Mouse (Mus musculus) neural tube, embryonic 14.5 days (tissue): ENCODE data around the gene Sgip1. TPM values are rescaled to one million over a fixed set of nuclear protein-coding genes. Genes with fewer than 3 reads are reported as not detected.

ENCODE experiments used
- ATAC-seq: fragments of 200-750 bp; cut with Nextera tagmentation; 2 replicates; pipeline ENCODE4 v1.8.0; 2017; ENCODE audit warnings: low read depth, mild to moderate bottlenecking, moderate TSS enrichment, moderate library complexity
- H3K27ac ChIP-seq: fragments of 300-500 bp; sonication (generic); 2 replicates; pipeline ENCODE4 v1.5.1; 2014; ENCODE audit warnings: low read depth, mild to moderate bottlenecking, control low read depth, low read length, moderate library complexity, mixed read lengths
- H3K27me3 ChIP-seq: fragments of 300-500 bp; sonication (generic); 2 replicates; pipeline ENCODE4 v1.6.1; 2014; ENCODE audit warnings: low read length; ENCODE audit not compliant: control insufficient read depth, insufficient read depth
- H3K36me3 ChIP-seq: fragments of 300-500 bp; sonication (generic); 2 replicates; pipeline ENCODE4 v1.6.1; 2014; ENCODE audit warnings: low read length, mixed read lengths; ENCODE audit not compliant: control insufficient read depth, insufficient read depth
- H3K4me1 ChIP-seq: fragments of 300-500 bp; sonication (generic); 2 replicates; pipeline ENCODE4 v1.6.1; 2014; ENCODE audit warnings: low read length; ENCODE audit not compliant: control insufficient read depth, insufficient read depth
- H3K4me2 ChIP-seq: fragments of 300-500 bp; sonication (generic); 2 replicates; pipeline ENCODE4 v1.6.1; 2014; ENCODE audit warnings: mild to moderate bottlenecking, low read depth, low read length, control low read depth
- H3K4me3 ChIP-seq: fragments of 300-500 bp; sonication (generic); 2 replicates; pipeline ENCODE4 v1.5.1; 2014; ENCODE audit warnings: low read depth, low read length, control low read depth, mixed read lengths
- H3K9ac ChIP-seq: fragments of 300-500 bp; sonication (generic); replicated peaks from 2 replicates; pipeline ENCODE4 v1.6.1; 2014; ENCODE audit warnings: low read depth, mild to moderate bottlenecking, control low read depth, low read length, mixed read lengths
- H3K9me3 ChIP-seq: fragments of 300-500 bp; sonication (generic); 2 replicates; pipeline ENCODE4 v1.6.1; 2016; ENCODE audit warnings: low read length; ENCODE audit not compliant: control insufficient read depth
- WGBS: fragments of 180-500 bp; shearing (Covaris S2); extraction: QIAGEN DNeasy Blood & Tissue Kit; methylation state at CpG from one replicate; pipeline ENCODE4 v1.1.7; 2014; 5-methylcytosine and 5-hydroxymethylcytosine counted together
- polyA plus RNA-seq: library from polyadenylated mRNA; unstranded; fragments of >200 nt; fragmentation: Nextera tagmentation; extraction: Ambion mirVana; gene quantifications from 2 replicates; pipeline ENCODE4 v1.2.1, GENCODE M21; 2014

The Sgip1 gene
- polyA plus RNA-seq, 1 experiment from 2014 or later: 86.7 TPM

DNA sequence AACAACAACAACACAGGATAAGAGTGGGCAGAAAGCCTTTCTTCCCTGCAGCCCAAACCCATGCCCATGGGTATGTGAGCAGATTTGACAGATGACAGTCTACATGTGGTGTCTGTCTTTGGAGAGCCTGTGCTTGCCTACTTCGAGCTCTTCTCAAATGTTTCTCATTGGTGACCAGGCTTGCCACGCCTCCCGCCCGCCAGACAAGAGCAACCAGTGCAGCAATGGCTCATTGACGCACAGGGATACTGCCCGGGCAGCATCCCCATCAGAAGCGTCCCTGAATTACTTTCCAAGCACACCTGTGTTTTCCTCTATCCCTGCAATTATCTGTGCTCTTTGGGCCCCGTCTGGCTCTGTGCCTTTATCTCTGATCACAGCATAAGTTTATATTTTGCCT lies 72.2 kb downstream of the Sgip1 start:
- Histone ChIP-seq H3K4me2 (no peak overlapping the region), H3K4me1 (no peaks in the 10 kb centered on the region), H3K27ac (no peak overlapping the region), H3K4me3 (no peak overlapping the region), H3K27me3 (no peaks in the 10 kb centered on the region), H3K9me3 (no peaks in the 10 kb centered on the region), H3K36me3 (no peaks in the 10 kb centered on the region), H3K9ac (no peak overlapping the region)
- WGBS: 87% methylated on average over 8 of the region's 8 CpGs
- no peak for ATAC-seq

GRCm38 (mm10) chr4:102821786-102822185 lies 80.7 kb downstream of the Sgip1 start:
- no peak for ATAC-seq
- Histone ChIP-seq H3K4me3 (no peak overlapping the region), H3K27ac (no peak overlapping the region), H3K9ac (no peak overlapping the region), H3K9me3 (no peaks in the 10 kb centered on the region), H3K27me3 (no peaks in the 10 kb centered on the region), H3K36me3 (no peaks in the 10 kb centered on the region), H3K4me1 (no peaks in the 10 kb centered on the region), H3K4me2 (no peak overlapping the region)
- 75% methylated on average over 4 of the region's 4 CpGs for WGBS

DNA sequence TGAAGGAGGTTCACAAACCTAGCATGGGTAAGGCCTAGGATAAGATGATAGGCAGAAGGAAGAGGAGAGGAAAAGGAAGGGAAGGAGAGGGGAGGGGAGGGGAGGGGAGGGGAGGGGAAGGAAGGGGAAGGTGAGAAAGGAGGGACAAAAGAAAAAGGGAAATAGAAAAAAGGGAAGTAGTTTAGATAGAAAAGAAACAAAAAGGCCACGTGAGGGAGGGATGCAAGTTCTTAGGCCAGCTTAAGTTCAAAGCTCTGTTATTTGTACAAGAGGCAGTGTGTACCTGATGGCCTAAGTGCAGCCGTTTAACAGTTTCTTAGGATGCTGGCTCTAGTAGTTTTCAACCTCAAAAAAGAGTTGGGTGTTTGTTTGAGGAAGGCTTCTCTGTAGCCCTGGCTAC lies 83.4 kb downstream of the Sgip1 start:
- no peak for ATAC-seq
- Histone ChIP-seq H3K36me3 (no peaks in the 10 kb centered on the region), H3K9me3 (no peaks in the 10 kb centered on the region), H3K27ac (no peak overlapping the region), H3K4me1 (no peaks in the 10 kb centered on the region), H3K4me2 (no peak overlapping the region), H3K27me3 (no peaks in the 10 kb centered on the region), H3K9ac (no peak overlapping the region), H3K4me3 (no peak overlapping the region)
- WGBS: 76% methylated on average over 2 of the region's 2 CpGs

DNA sequence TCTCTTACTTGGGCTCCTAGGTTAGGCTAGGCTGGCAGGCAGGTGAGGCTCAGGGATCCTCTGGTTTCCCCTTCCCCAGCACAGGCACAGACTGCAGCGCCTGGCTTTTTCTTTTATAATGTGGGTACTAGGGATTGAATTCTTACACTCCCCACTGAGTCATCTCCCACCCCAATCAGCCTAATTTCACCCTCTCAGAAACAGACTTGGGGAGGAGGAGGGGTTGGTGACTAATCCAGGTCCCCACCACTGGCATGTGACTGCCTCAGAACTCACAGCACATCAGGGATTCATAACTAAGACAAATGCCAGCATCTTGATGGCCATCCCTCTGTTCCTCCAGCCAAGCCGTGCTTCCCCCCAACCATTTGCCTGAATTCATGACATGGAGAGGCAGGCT lies 85.1 kb downstream of the Sgip1 start:
- H3K4me1 ChIP-seq: no peaks in the 10 kb centered on the region
- no peaks in the 10 kb centered on the region for H3K9me3 ChIP-seq
- 69% methylated on average over 2 of the region's 2 CpGs for WGBS
- H3K4me3 ChIP-seq: no peak overlapping the region
- no peaks in the 10 kb centered on the region for H3K36me3 ChIP-seq
- H3K4me2 ChIP-seq: no peak overlapping the region
- no peak for ATAC-seq
- H3K27ac ChIP-seq: no peak overlapping the region
- no peaks in the 10 kb centered on the region for H3K27me3 ChIP-seq
- H3K9ac ChIP-seq: no peak overlapping the region

GRCm38 (mm10) chr4:102828518-102828917 lies 87.4 kb downstream of the Sgip1 start:
- Histone ChIP-seq H3K27me3 (no peaks in the 10 kb centered on the region), H3K36me3 (no peaks in the 10 kb centered on the region), H3K27ac (no peak overlapping the region), H3K9me3 (no peaks in the 10 kb centered on the region), H3K9ac (no peak overlapping the region), H3K4me3 (no peak overlapping the region), H3K4me1 (no peaks in the 10 kb centered on the region), H3K4me2 (no peak overlapping the region)
- no peak for ATAC-seq
- 83% methylated on average over 2 of the region's 2 CpGs for WGBS

- no peaks in the 10 kb centered on the region for H3K4me1 ChIP-seq
- H3K36me3 ChIP-seq: no peaks in the 10 kb centered on the region
- H3K27me3 ChIP-seq: no peaks in the 10 kb centered on the region
- no peaks in the 10 kb centered on the region for H3K9me3 ChIP-seq
- H3K4me2 ChIP-seq: no peak overlapping the region
- no peak overlapping the region for H3K4me3 ChIP-seq
- WGBS: 69% methylated on average over 1 of the region's 1 CpGs
- H3K27ac ChIP-seq: no peak overlapping the region
- ATAC-seq: no peak
- no peak overlapping the region for H3K9ac ChIP-seq
These were observed 92.1 kb downstream of the Sgip1 start for GRCm38 (mm10) chr4:102833191-102833590.

GRCm38 (mm10) chr4:102833726-102834125 lies 92.6 kb downstream of the Sgip1 start:
- no peak overlapping the region for H3K4me3 ChIP-seq
- H3K9me3 ChIP-seq: no peaks in the 10 kb centered on the region
- ATAC-seq: no peak
- no peak overlapping the region for H3K9ac ChIP-seq
- H3K4me2 ChIP-seq: no peak overlapping the region
- H3K36me3 ChIP-seq: no peaks in the 10 kb centered on the region
- 63% methylated on average over 2 of the region's 2 CpGs for WGBS
- H3K27ac ChIP-seq: no peak overlapping the region
- H3K4me1 ChIP-seq: no peaks in the 10 kb centered on the region
- H3K27me3 ChIP-seq: no peaks in the 10 kb centered on the region

DNA sequence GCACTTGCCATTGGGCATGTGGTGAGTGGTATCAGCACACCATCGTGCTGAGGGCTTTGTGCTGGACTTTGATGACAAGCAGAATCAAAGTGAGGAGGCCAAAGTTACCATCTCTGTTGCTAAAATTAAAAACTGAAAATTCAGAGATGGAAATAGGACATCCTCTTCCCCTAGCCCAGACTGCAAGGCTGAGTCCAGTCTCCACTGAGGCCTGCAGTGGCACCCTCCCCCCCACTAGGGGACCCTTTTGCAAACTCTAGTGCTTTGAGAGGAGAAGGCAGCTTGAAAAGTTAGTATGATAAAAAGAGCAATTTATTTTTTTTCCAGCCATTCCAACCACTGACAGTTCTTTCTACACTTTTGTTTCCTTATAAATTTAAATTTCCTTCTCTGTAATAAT lies 93.6 kb downstream of the Sgip1 start:
- 71% methylated on average over 1 of the region's 1 CpGs for WGBS
- no peak for ATAC-seq
- H3K4me3 ChIP-seq: no peak overlapping the region

GRCm38 (mm10) chr4:102840062-102840798 lies 99.1 kb downstream of the Sgip1 start:
- H3K4me3 ChIP-seq: no peak overlapping the region
- no peaks in the 10 kb centered on the region for H3K36me3 ChIP-seq
- H3K27ac ChIP-seq: no peak overlapping the region
- no peak for ATAC-seq
- WGBS: 83% methylated on average over 7 of the region's 7 CpGs
- H3K4me2 ChIP-seq: no peak overlapping the region
- H3K4me1 ChIP-seq: no peaks in the 10 kb centered on the region
- H3K9ac ChIP-seq: no peak overlapping the region
- H3K27me3 ChIP-seq: no peaks in the 10 kb centered on the region
- no peaks in the 10 kb centered on the region for H3K9me3 ChIP-seq

More for the DNA sequence above, 93.6 kb downstream of the Sgip1 start:
- H3K9ac ChIP-seq: no peak overlapping the region
- H3K27me3 ChIP-seq: no peaks in the 10 kb centered on the region
- no peaks in the 10 kb centered on the region for H3K4me1 ChIP-seq
- no peaks in the 10 kb centered on the region for H3K36me3 ChIP-seq
- no peak overlapping the region for H3K4me2 ChIP-seq
- no peak overlapping the region for H3K27ac ChIP-seq
- no peaks in the 10 kb centered on the region for H3K9me3 ChIP-seq
